Mouse (Mus musculus) embryonic fibroblast, embryonic 13.5 days (primary cell): ENCODE results near the gene Clec3b.

Experiments
- CTCF ChIP-seq: IDR thresholded peaks from 2 replicates; pipeline ENCODE4 v1.5.1; 2011; ENCODE audit warnings: mild to moderate bottlenecking, control low read depth, low read length, moderate library complexity, borderline replicate concordance; ENCODE audit not compliant: insufficient read depth
- POLR2A ChIP-seq: IDR thresholded peaks from 2 replicates; pipeline ENCODE4 v1.6.1; 2011; ENCODE audit warnings: low read depth, mild to moderate bottlenecking, control low read depth, low read length, moderate library complexity

- no peak for TF ChIP-seq POLR2A
- no peak for TF ChIP-seq CTCF
Measured at GRCm38 (mm10) chr9:123161792-123162191, 11.0 kb downstream of the Clec3b start.
